Mouse (Mus musculus): ENCODE results near the gene Pigh. TPM values are rescaled to one million over a fixed set of nuclear protein-coding genes. Genes with fewer than 3 reads are reported as not detected.

Gene Pigh
- polyA plus RNA-seq, 1 experiment from 2014 or later: 14.8 TPM

GRCm38 (mm10) chr12:79103773-79104172 lies 14.3 kb upstream of the Pigh start:
- no peaks in the 10 kb centered on the region for H3K27me3 ChIP-seq (replicated peaks; ENCODE audit: insufficient read depth, low read length)
- H3K9me3 ChIP-seq (ENCODE audit: low read length): no peaks in the 10 kb centered on the region
- no peak overlapping the region for H3K4me3 ChIP-seq (ENCODE audit: low read depth, low read length)
- no peaks in the 10 kb centered on the region for H3K36me3 ChIP-seq (ENCODE audit: insufficient read depth, low read length)
- WGBS: 49% methylated on average over 3 of the region's 3 CpGs
- no peak overlapping the region for H3K9ac ChIP-seq (replicated peaks; ENCODE audit: low read depth)
- H3K27ac ChIP-seq (ENCODE audit: low read length): peak overlapping the region; percentile 43; the same call in 1 of the 2 replicates
- TF ChIP-seq CTCF (IDR thresholded peaks at IDR 0.05): no peak
- peak; percentile 96 for TF ChIP-seq EP300 (IDR thresholded peaks at IDR 0.05)
- ATAC-seq (peak; percentile 93), DNase-seq (ENCODE audit: low spot score) (peak; percentile 88)
- no peak overlapping the region for H3K4me2 ChIP-seq (replicated peaks; ENCODE audit: low read depth, low read length)
- no peaks in the 10 kb centered on the region for H3K4me1 ChIP-seq (ENCODE audit: insufficient read depth, low read depth, low read length)

GRCm38 (mm10) chr12:79097106-79097752 lies 7.8 kb upstream of the Pigh start:
- Histone ChIP-seq H3K4me3 (ENCODE audit: low read depth, low read length) (no peak overlapping the region), H3K4me1 (ENCODE audit: insufficient read depth, low read depth, low read length) (0 out of 2 replicates have a peak, but pooled peaks cover 3% of the 10 kb centered on the region), H3K4me2 (replicated peaks; ENCODE audit: low read depth, low read length) (no peak overlapping the region), H3K27ac (ENCODE audit: low read length) (no peak overlapping the region), H3K36me3 (ENCODE audit: insufficient read depth, low read length) (no peaks in the 10 kb centered on the region), H3K9me3 (ENCODE audit: low read length) (no peaks in the 10 kb centered on the region), H3K9ac (replicated peaks; ENCODE audit: low read depth) (no peak overlapping the region), H3K27me3 (replicated peaks; ENCODE audit: insufficient read depth, low read length) (no peaks in the 10 kb centered on the region)
- TF ChIP-seq EP300 (IDR thresholded peaks at IDR 0.05) (no peak), CTCF (IDR thresholded peaks at IDR 0.05) (peak; percentile 84)
- ATAC-seq: no peak
- DNase-seq (ENCODE audit: low spot score): peak; percentile 75
- WGBS: 29% methylated on average over 3 of the region's 3 CpGs

GRCm38 (mm10) chr12:79092569-79092968 lies 3.1 kb upstream of the Pigh start:
- no peak overlapping the region for H3K9ac ChIP-seq (replicated peaks; ENCODE audit: low read depth)
- no peak overlapping the region for H3K4me2 ChIP-seq (replicated peaks; ENCODE audit: low read depth, low read length)
- H3K4me3 ChIP-seq (ENCODE audit: low read depth, low read length): no peak overlapping the region
- H3K4me1 ChIP-seq (ENCODE audit: insufficient read depth, low read depth, low read length): 0 out of 2 replicates have a peak, but pooled peaks cover 3% of the 10 kb centered on the region
- H3K27me3 ChIP-seq (replicated peaks; ENCODE audit: insufficient read depth, low read length): no peaks in the 10 kb centered on the region
- ATAC-seq: peak; percentile 58
- no peaks in the 10 kb centered on the region for H3K9me3 ChIP-seq (ENCODE audit: low read length)
- 13% methylated on average over 4 of the region's 4 CpGs for WGBS
- peak; percentile 71 for DNase-seq (ENCODE audit: low spot score)
- no peak overlapping the region for H3K27ac ChIP-seq (ENCODE audit: low read length)
- H3K36me3 ChIP-seq (ENCODE audit: insufficient read depth, low read length): no peaks in the 10 kb centered on the region
- TF ChIP-seq EP300 (IDR thresholded peaks at IDR 0.05) (no peak), CTCF (IDR thresholded peaks at IDR 0.05) (peak; percentile 77)

GRCm38 (mm10) chr12:79073362-79073761 lies 16.1 kb downstream of the Pigh start:
- H3K9ac ChIP-seq (replicated peaks; ENCODE audit: low read depth): no peak overlapping the region
- no peaks in the 10 kb centered on the region for H3K27me3 ChIP-seq (replicated peaks; ENCODE audit: insufficient read depth, low read length)
- no peak overlapping the region for H3K27ac ChIP-seq (ENCODE audit: low read length)
- H3K36me3 ChIP-seq (ENCODE audit: insufficient read depth, low read length): peaks cover 30% of the 10 kb centered on the region
- TF ChIP-seq CTCF (IDR thresholded peaks at IDR 0.05) (no peak), EP300 (IDR thresholded peaks at IDR 0.05) (no peak)
- no peak overlapping the region for H3K4me3 ChIP-seq (ENCODE audit: low read depth, low read length)
- DNase-seq (ENCODE audit: low spot score) (no peak), ATAC-seq (no peak)
- no peaks in the 10 kb centered on the region for H3K9me3 ChIP-seq (ENCODE audit: low read length)
- H3K4me1 ChIP-seq (ENCODE audit: insufficient read depth, low read depth, low read length): no peaks in the 10 kb centered on the region
- WGBS: 92% methylated on average over 6 of the region's 6 CpGs
- no peak overlapping the region for H3K4me2 ChIP-seq (replicated peaks; ENCODE audit: low read depth, low read length)

- H3K4me1 ChIP-seq (ENCODE audit: insufficient read depth, low read depth, low read length): no peaks in the 10 kb centered on the region
- H3K4me2 ChIP-seq (replicated peaks; ENCODE audit: low read depth, low read length): no peak overlapping the region
- H3K27ac ChIP-seq (ENCODE audit: low read length): no peak overlapping the region
- H3K9me3 ChIP-seq (ENCODE audit: low read length): no peaks in the 10 kb centered on the region
- H3K36me3 ChIP-seq (ENCODE audit: insufficient read depth, low read length): peaks cover 30% of the 10 kb centered on the region
- H3K27me3 ChIP-seq (replicated peaks; ENCODE audit: insufficient read depth, low read length): no peaks in the 10 kb centered on the region
- WGBS: 82% methylated on average over 6 of the region's 6 CpGs
- ATAC-seq (no peak), DNase-seq (ENCODE audit: low spot score) (no peak)
- TF ChIP-seq EP300 (IDR thresholded peaks at IDR 0.05) (no peak), CTCF (IDR thresholded peaks at IDR 0.05) (no peak)
- H3K9ac ChIP-seq (replicated peaks; ENCODE audit: low read depth): no peak overlapping the region
- no peak overlapping the region for H3K4me3 ChIP-seq (ENCODE audit: low read depth, low read length)
Measured at GRCm38 (mm10) chr12:79072576-79072975, 16.9 kb downstream of the Pigh start.

- Histone ChIP-seq H3K9ac (replicated peaks; ENCODE audit: low read depth) (no peak overlapping the region), H3K9me3 (ENCODE audit: low read length) (no peaks in the 10 kb centered on the region), H3K27me3 (replicated peaks; ENCODE audit: insufficient read depth, low read length) (no peaks in the 10 kb centered on the region), H3K4me3 (ENCODE audit: low read depth, low read length) (no peak overlapping the region), H3K36me3 (ENCODE audit: insufficient read depth, low read length) (peaks cover 13% of the 10 kb centered on the region), H3K4me2 (replicated peaks; ENCODE audit: low read depth, low read length) (no peak overlapping the region), H3K27ac (ENCODE audit: low read length) (no peak overlapping the region), H3K4me1 (ENCODE audit: insufficient read depth, low read depth, low read length) (no peaks in the 10 kb centered on the region)
- DNase-seq (ENCODE audit: low spot score): no peak
- ATAC-seq: no peak
- WGBS: 76% methylated on average over 9 of the region's 9 CpGs
- TF ChIP-seq EP300 (IDR thresholded peaks at IDR 0.05) (no peak), CTCF (IDR thresholded peaks at IDR 0.05) (no peak)
Measured at GRCm38 (mm10) chr12:79070736-79071333, 18.6 kb downstream of the Pigh start.

All from lung, postnatal 0 days (tissue).